Mouse (Mus musculus): ENCODE measurements around the gene Mgat3. TPM values are rescaled to one million over a fixed set of nuclear protein-coding genes. Genes with fewer than 3 reads are reported as not detected.

The Mgat3 gene
- polyA plus RNA-seq, 1 experiment from 2014 or later: 10.6 TPM

Other genes starting within 250 kb of the Mgat3 start
- 4.9 and 5.6 TPM in 2 replicates for gene Cbx7, start 202.6 kb upstream of the Mgat3 start, polyA plus RNA-seq (2015; fragmentation: Nextera tagmentation; extraction: Ambion mirVana)
- 4.7 and 4.8 TPM in 2 replicates for gene Pdgfb, start 158.7 kb upstream of the Mgat3 start, polyA plus RNA-seq (2015; fragmentation: Nextera tagmentation; extraction: Ambion mirVana)
- gene Syngr1, start 82.4 kb upstream of the Mgat3 start, polyA plus RNA-seq (2015; fragmentation: Nextera tagmentation; extraction: Ambion mirVana): 32.8 and 34.7 TPM in 2 replicates
- gene Rpl3, start 81.9 kb upstream of the Mgat3 start, polyA plus RNA-seq (2015; fragmentation: Nextera tagmentation; extraction: Ambion mirVana): 883 and 1,069 TPM in 2 replicates
- 29.5 and 33.2 TPM in 2 replicates for gene Tab1, start 40.6 kb upstream of the Mgat3 start, polyA plus RNA-seq (2015; fragmentation: Nextera tagmentation; extraction: Ambion mirVana)
- gene Mief1, start 60.3 kb downstream of the Mgat3 start, polyA plus RNA-seq (2015; fragmentation: Nextera tagmentation; extraction: Ambion mirVana): 28.2 and 32.1 TPM in 2 replicates
- not detected in 2 replicates for gene AC140267.1, start 62.1 kb downstream of the Mgat3 start, polyA plus RNA-seq (2015; fragmentation: Nextera tagmentation; extraction: Ambion mirVana)
- 132 and 133 TPM in 2 replicates for gene Atf4, start 81.5 kb downstream of the Mgat3 start, polyA plus RNA-seq (2015; fragmentation: Nextera tagmentation; extraction: Ambion mirVana)
- 50.2 and 55.3 TPM in 2 replicates for gene Rps19bp1, start 90.6 kb downstream of the Mgat3 start, polyA plus RNA-seq (2015; fragmentation: Nextera tagmentation; extraction: Ambion mirVana)
- gene Cacna1i, start 113.5 kb downstream of the Mgat3 start, polyA plus RNA-seq (2015; fragmentation: Nextera tagmentation; extraction: Ambion mirVana): 0.03 TPM in 2 replicates